Mouse (Mus musculus) olfactory bulb, adult 2 months (tissue): ENCODE data around the gene Ppp1r15b.
A peak's percentile ranks its signal among the peaks of the same experiment; 100 is the strongest.

Experiments
- CTCF ChIP-seq: fragments of 200-500 bp; IDR thresholded peaks from 2 replicates; pipeline ENCODE4 v1.5.1; 2012; ENCODE audit warnings: low read depth, mild to moderate bottlenecking, low read length, moderate library complexity; ENCODE audit not compliant: insufficient read depth
- POLR2A ChIP-seq: fragments of 200-500 bp; IDR thresholded peaks from 2 replicates; pipeline ENCODE4 v1.6.1; 2012; ENCODE audit warnings: mild to moderate bottlenecking, low read depth, low read length, moderate library complexity; ENCODE audit not compliant: insufficient read depth

GRCm38 (mm10) chr1:133181072-133182015 is 50.4 kb downstream of the Ppp1r15b start:
- TF ChIP-seq CTCF (peak; percentile 97), POLR2A (no peak; the same call in 1 of the 2 replicates)
